Mouse (Mus musculus) intestine, embryonic 16.5 days (tissue): ENCODE measurements at regions not wholly inside any gene's neighbourhood (a gene's known extent, or its start where the extent isn't known, plus 50 kb on each side); places are given as distances from the start of the nearest gene placed in this dataset.

ENCODE experiments used
- ATAC-seq: fragments of 200-750 bp; cut with Nextera tagmentation; 2 replicates; pipeline ENCODE4 v1.8.0; 2017; ENCODE audit warnings: moderate TSS enrichment, moderate library complexity
- H3K27ac ChIP-seq: fragments of 300-500 bp; sonication (generic); 2 replicates; pipeline ENCODE4 v1.5.1; 2014; ENCODE audit warnings: mild to moderate bottlenecking, low read length
- H3K27me3 ChIP-seq: fragments of 300-500 bp; sonication (generic); replicated peaks from 2 replicates; pipeline ENCODE4 v1.6.1; 2014; ENCODE audit warnings: low read length, control low read depth, mixed read lengths; ENCODE audit not compliant: control insufficient read depth, insufficient read depth
- H3K36me3 ChIP-seq: fragments of 300-500 bp; sonication (generic); 2 replicates; pipeline ENCODE4 v1.6.1; 2014; ENCODE audit warnings: low read length, control low read depth; ENCODE audit not compliant: control insufficient read depth, insufficient read depth
- H3K4me1 ChIP-seq: fragments of 300-500 bp; sonication (generic); 2 replicates; pipeline ENCODE4 v1.6.1; 2014; ENCODE audit warnings: low read length, control low read depth, mixed read lengths; ENCODE audit not compliant: control insufficient read depth, insufficient read depth
- H3K4me2 ChIP-seq: fragments of 300-500 bp; sonication (generic); 2 replicates; pipeline ENCODE4 v1.6.1; 2014; ENCODE audit warnings: low read depth, low read length, control low read depth
- H3K4me3 ChIP-seq: fragments of 300-500 bp; sonication (generic); 2 replicates; pipeline ENCODE4 v1.5.1; 2014; ENCODE audit warnings: mild to moderate bottlenecking, low read length
- H3K9ac ChIP-seq: fragments of 300-500 bp; sonication (generic); 2 replicates; pipeline ENCODE4 v1.6.1; 2014; ENCODE audit warnings: low read depth, low read length
- H3K9me3 ChIP-seq: fragments of 300-500 bp; sonication (generic); 2 replicates; pipeline ENCODE4 v1.6.1; 2016; ENCODE audit warnings: low read length, control low read depth; ENCODE audit not compliant: control insufficient read depth
- WGBS: fragments of 180-500 bp; shearing (Covaris S2); extraction: QIAGEN DNeasy Blood & Tissue Kit; methylation state at CpG from one replicate; pipeline ENCODE4 v1.1.7; 2014; 5-methylcytosine and 5-hydroxymethylcytosine counted together

GRCm38 (mm10) chr13:34441347-34441746, 96.4 kb upstream of the Slc22a23 start:
- Histone ChIP-seq H3K27ac (no peak overlapping the region), H3K27me3 (no peaks in the 10 kb centered on the region), H3K9me3 (no peaks in the 10 kb centered on the region), H3K9ac (no peak overlapping the region), H3K4me1 (no peaks in the 10 kb centered on the region), H3K4me2 (no peak overlapping the region), H3K36me3 (no peaks in the 10 kb centered on the region), H3K4me3 (no peak overlapping the region)
- ATAC-seq, result no peak
- WGBS, result 56% methylated on average over 1 of the region's 1 CpGs

DNA sequence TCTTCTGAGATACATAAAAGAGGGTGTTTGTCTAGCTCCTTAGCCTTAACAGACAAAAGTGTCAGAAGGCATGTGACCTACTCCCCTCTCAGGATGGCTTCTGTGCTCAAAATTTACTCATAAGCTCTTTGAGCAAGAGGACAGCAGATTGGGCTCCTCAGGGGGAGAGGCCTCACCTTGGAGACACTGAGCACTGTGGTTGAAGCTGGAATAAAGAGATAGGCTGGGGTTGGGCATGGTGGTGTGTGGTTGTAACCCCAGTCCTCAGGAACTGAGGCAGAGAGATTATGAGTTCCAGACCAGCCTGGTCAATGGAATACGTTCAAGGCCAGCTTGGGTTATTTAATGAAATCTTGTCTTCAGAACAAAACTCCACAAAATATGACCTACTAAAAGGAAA, 82.5 kb upstream of the Slc22a23 start:
- ATAC-seq, result no peak
- Histone ChIP-seq H3K36me3 (no peaks in the 10 kb centered on the region), H3K4me3 (no peak overlapping the region), H3K9ac (no peak overlapping the region), H3K4me2 (no peak overlapping the region), H3K9me3 (no peaks in the 10 kb centered on the region), H3K27me3 (no peaks in the 10 kb centered on the region), H3K4me1 (no peaks in the 10 kb centered on the region), H3K27ac (no peak overlapping the region)
- WGBS, result 87% methylated on average over 1 of the region's 1 CpGs

DNA sequence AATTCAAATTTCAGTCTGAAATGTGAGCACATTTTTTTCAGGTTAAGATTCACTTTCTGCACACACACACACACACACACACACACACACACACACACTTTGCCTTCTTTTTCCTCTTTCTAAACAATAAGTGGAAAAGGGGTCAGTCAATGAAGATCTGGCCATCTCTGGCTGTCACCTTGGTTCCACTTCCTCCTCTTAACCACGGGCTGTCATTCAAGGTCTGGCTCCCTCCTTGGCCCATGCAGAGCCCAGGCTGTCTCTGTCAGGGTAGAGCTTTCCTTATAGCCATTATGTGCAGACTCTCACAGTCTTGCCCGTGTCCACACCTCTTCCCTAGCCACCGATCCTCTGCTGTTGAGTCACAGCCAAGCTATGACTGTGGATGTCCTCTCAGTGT, 79.9 kb upstream of the Slc22a23 start:
- Histone ChIP-seq H3K9ac (no peak overlapping the region), H3K4me1 (peaks cover 7% of the 10 kb centered on the region; the same call in 1 of the 2 replicates), H3K4me2 (no peak overlapping the region), H3K27me3 (no peaks in the 10 kb centered on the region), H3K36me3 (no peaks in the 10 kb centered on the region), H3K4me3 (no peak overlapping the region), H3K9me3 (no peaks in the 10 kb centered on the region), H3K27ac (no peak overlapping the region)
- 81% methylated on average over 3 of the region's 3 CpGs for WGBS
- no peak for ATAC-seq

DNA sequence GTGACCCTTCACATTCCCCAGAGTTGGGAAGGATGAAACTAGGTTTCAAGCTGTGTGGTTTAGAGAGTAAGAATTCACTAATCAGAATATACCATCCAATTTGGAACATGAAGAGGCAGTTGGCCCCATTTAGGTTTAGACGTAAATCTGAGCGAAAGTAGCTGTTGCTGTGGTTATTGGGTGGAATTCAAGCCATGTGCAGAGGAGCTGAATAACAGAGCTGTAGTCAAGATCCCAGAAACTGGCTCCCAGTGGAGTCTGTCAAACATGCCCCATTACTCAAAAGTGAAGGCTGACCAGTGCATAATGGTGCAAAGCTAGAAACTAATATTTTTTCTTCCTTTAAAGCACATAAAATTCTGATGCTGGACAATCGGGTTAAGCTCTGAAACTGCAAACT, 76.7 kb upstream of the Slc22a23 start:
- no peak overlapping the region for H3K27ac ChIP-seq
- H3K4me2 ChIP-seq, result no peak overlapping the region
- no peak overlapping the region for H3K4me3 ChIP-seq
- WGBS, result 64% methylated on average over 3 of the region's 3 CpGs
- no peak overlapping the region for H3K9ac ChIP-seq
- H3K27me3 ChIP-seq, result no peaks in the 10 kb centered on the region
- no peaks in the 10 kb centered on the region for H3K36me3 ChIP-seq
- peaks cover 7% of the 10 kb centered on the region; the same call in 1 of the 2 replicates for H3K4me1 ChIP-seq
- ATAC-seq, result no peak
- no peaks in the 10 kb centered on the region for H3K9me3 ChIP-seq

GRCm38 (mm10) chr13:34420341-34421156, 75.6 kb upstream of the Slc22a23 start:
- H3K4me1 ChIP-seq, result peaks cover 7% of the 10 kb centered on the region; the same call in 1 of the 2 replicates
- 36% methylated on average over 8 of the region's 8 CpGs for WGBS
- ATAC-seq, result no peak
- no peak overlapping the region for H3K4me2 ChIP-seq
- H3K9ac ChIP-seq, result no peak overlapping the region
- H3K36me3 ChIP-seq, result no peaks in the 10 kb centered on the region
- H3K9me3 ChIP-seq, result no peaks in the 10 kb centered on the region
- H3K27me3 ChIP-seq, result no peaks in the 10 kb centered on the region
- no peak overlapping the region for H3K4me3 ChIP-seq
- no peak overlapping the region for H3K27ac ChIP-seq

DNA sequence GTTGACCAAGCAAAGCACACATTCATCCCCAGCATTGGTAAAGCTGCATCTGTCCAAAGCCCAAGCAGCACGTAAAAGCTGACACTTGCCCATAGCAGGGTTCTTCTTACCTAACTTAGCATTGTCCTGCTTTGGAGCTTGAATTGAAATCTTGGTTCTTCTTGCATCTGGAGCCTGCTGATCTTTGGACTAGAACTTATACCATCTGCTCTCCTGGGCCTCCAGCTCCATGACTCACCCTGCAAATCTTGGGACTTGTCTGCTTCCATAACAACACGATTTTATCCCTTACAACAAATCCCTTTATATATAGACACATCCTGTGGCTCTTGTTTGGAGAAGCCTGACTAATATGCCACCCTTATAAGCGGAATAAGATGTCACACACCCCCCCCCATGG, 74.1 kb upstream of the Slc22a23 start:
- peaks cover 7% of the 10 kb centered on the region; the same call in 1 of the 2 replicates for H3K4me1 ChIP-seq
- 83% methylated on average over 3 of the region's 3 CpGs for WGBS
- H3K4me3 ChIP-seq, result no peak overlapping the region
- H3K36me3 ChIP-seq, result no peaks in the 10 kb centered on the region
- H3K9ac ChIP-seq, result no peak overlapping the region
- ATAC-seq, result no peak
- H3K27ac ChIP-seq, result no peak overlapping the region
- no peaks in the 10 kb centered on the region for H3K9me3 ChIP-seq
- H3K27me3 ChIP-seq, result no peaks in the 10 kb centered on the region
- no peak overlapping the region for H3K4me2 ChIP-seq

DNA sequence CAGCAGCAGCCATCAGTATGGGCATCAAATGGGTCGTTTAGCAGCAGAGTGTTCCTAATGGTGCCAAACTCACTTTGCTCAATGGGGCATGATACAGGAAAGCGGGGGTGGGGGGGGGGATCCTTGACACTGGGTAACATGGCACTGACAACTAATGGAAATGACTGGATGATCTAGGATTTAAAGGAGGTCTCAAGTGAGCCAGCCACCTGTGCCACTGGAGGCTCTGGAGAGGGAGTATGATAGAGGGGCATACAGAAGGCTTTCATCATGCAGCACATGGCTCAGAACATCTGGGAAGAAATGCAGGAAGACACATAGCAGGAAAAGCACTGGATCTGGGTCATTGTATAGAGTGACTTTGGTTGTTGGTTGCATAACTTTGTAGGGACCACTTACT, 71.6 kb upstream of the Slc22a23 start:
- no peak for ATAC-seq
- Histone ChIP-seq H3K27ac (no peak overlapping the region), H3K4me3 (no peak overlapping the region), H3K36me3 (no peaks in the 10 kb centered on the region), H3K9ac (no peak overlapping the region), H3K9me3 (no peaks in the 10 kb centered on the region), H3K27me3 (no peaks in the 10 kb centered on the region), H3K4me1 (peaks cover 7% of the 10 kb centered on the region; the same call in 1 of the 2 replicates), H3K4me2 (no peak overlapping the region)
- 87% methylated on average over 2 of the region's 2 CpGs for WGBS

GRCm38 (mm10) chr13:34414533-34414932, 69.6 kb upstream of the Slc22a23 start:
- H3K9ac ChIP-seq, result no peak overlapping the region
- no peak overlapping the region for H3K4me2 ChIP-seq
- ATAC-seq, result no peak
- H3K4me1 ChIP-seq, result no peaks in the 10 kb centered on the region
- 83% methylated on average over 2 of the region's 2 CpGs for WGBS
- H3K4me3 ChIP-seq, result no peak overlapping the region
- no peaks in the 10 kb centered on the region for H3K36me3 ChIP-seq
- no peaks in the 10 kb centered on the region for H3K9me3 ChIP-seq
- H3K27me3 ChIP-seq, result no peaks in the 10 kb centered on the region
- no peak overlapping the region for H3K27ac ChIP-seq

- Histone ChIP-seq H3K4me1 (0 out of 2 replicates have a peak, but pooled peaks cover 3% of the 10 kb centered on the region), H3K27me3 (no peaks in the 10 kb centered on the region), H3K9ac (no peak overlapping the region), H3K36me3 (no peaks in the 10 kb centered on the region), H3K4me2 (no peak overlapping the region), H3K27ac (no peak overlapping the region), H3K4me3 (no peak overlapping the region), H3K9me3 (no peaks in the 10 kb centered on the region)
- no peak for ATAC-seq
- 22% methylated on average over 2 of the region's 2 CpGs for WGBS
Observed at GRCm38 (mm10) chr13:34408669-34409055, 63.7 kb upstream of the Slc22a23 start.
